Mouse (Mus musculus) liver, adult (tissue): ENCODE data around the gene Dydc1.

Experiments
- GATA4 ChIP-seq: IDR thresholded peaks from 2 replicates; pipeline ENCODE4 v1.6.1; 2014; ENCODE audit warnings: mild to moderate bottlenecking, low read length; ENCODE audit not compliant: insufficient replicate concordance

The Dydc1 gene

GRCm38 (mm10) chr14:41090777-41091176 lies 18.1 kb downstream of the Dydc1 start:
- TF ChIP-seq GATA4, result no peak

- no peak for TF ChIP-seq GATA4
Measured at GRCm38 (mm10) chr14:41094114-41094513, 21.4 kb downstream of the Dydc1 start.

GRCm38 (mm10) chr14:41096296-41096860 lies 23.7 kb downstream of the Dydc1 start:
- no peak for TF ChIP-seq GATA4

- TF ChIP-seq GATA4, result no peak
Measured at GRCm38 (mm10) chr14:41098726-41099125, 26.0 kb downstream of the Dydc1 start.

GRCm38 (mm10) chr14:41100712-41101111 lies 28.0 kb downstream of the Dydc1 start:
- TF ChIP-seq GATA4, result no peak

GRCm38 (mm10) chr14:41101242-41101641 lies 28.5 kb downstream of the Dydc1 start:
- peak; percentile 56; the same call in 1 of the 2 replicates for TF ChIP-seq GATA4

GRCm38 (mm10) chr14:41102269-41102668 lies 29.6 kb downstream of the Dydc1 start:
- peak; percentile 97 for TF ChIP-seq GATA4

- peak; percentile 38; the same call in 1 of the 2 replicates for TF ChIP-seq GATA4
Measured at GRCm38 (mm10) chr14:41104853-41105444, 32.2 kb downstream of the Dydc1 start, which contains the start of gene Mat1a. Gene Mat1a, plus strand, starts transcription at chr14:41105035.

- TF ChIP-seq GATA4, result no peak
Measured at GRCm38 (mm10) chr14:41111031-41111668, 38.4 kb downstream of the Dydc1 start.

- TF ChIP-seq GATA4, result no peak
Measured at GRCm38 (mm10) chr14:41112944-41113343, 40.2 kb downstream of the Dydc1 start.

GRCm38 (mm10) chr14:41116271-41116670 lies 43.6 kb downstream of the Dydc1 start:
- TF ChIP-seq GATA4, result no peak

GRCm38 (mm10) chr14:41124683-41125082 lies 52.0 kb downstream of the Dydc1 start:
- no peak for TF ChIP-seq GATA4

- no peak for TF ChIP-seq GATA4
Measured at GRCm38 (mm10) chr14:41127997-41128396, 55.3 kb downstream of the Dydc1 start.

GRCm38 (mm10) chr14:41131540-41131939 lies 58.8 kb downstream of the Dydc1 start, which contains the start of gene Sftpa1:
Gene Sftpa1, plus strand, starts transcription at chr14:41131782.
- no peak for TF ChIP-seq GATA4

- no peak for TF ChIP-seq GATA4
Measured at GRCm38 (mm10) chr14:41137006-41137405, 64.3 kb downstream of the Dydc1 start.

GRCm38 (mm10) chr14:41140686-41141085 lies 68.0 kb downstream of the Dydc1 start:
- TF ChIP-seq GATA4, result peak; percentile 99
